Mouse (Mus musculus) gastrocnemius, postnatal 25 days (tissue): Measurements from ENCODE around the gene Gm40193. TPM values are rescaled to one million over a fixed set of nuclear protein-coding genes. Genes with fewer than 3 reads are reported as not detected.
"Not testable (repeated sequence)": the region's sequence is repeated elsewhere in the genome, so short reads cannot be mapped to it uniquely, and the experiment has no call there.

Experiments
- DNase-seq: peaks from one replicate; pipeline ENCODE4 v3.0.0; 2022
- total RNA-seq, 2 experiments: library from RNA; stranded (reverse); gene quantifications; 1 replicate in 1 of 2; 2 replicates in 1 of 2; pipeline ENCODE4 v1.2.3; 2021

Gm40193 gene
- total RNA-seq, 2 experiments from 2014 or later = not detected

- peak; percentile 92 for DNase-seq
Measured at GRCm38 (mm10) chr11:70539877-70540587, 7.3 kb upstream of the Gm40193 start, which contains the start of gene Pld2. Pld2 (plus strand) TSS chr11:70540064.

GRCm38 (mm10) chr11:70539423-70539822 lies 6.7 kb upstream of the Gm40193 start:
- DNase-seq = no peak

GRCm38 (mm10) chr11:70531065-70531464 lies 1.7 kb downstream of the Gm40193 start:
- DNase-seq = not testable (repeated sequence)

- no peak for DNase-seq
Measured at GRCm38 (mm10) chr11:70528610-70529009, 4.1 kb downstream of the Gm40193 start.

- no peak for DNase-seq
Measured at GRCm38 (mm10) chr11:70526211-70526610, 6.5 kb downstream of the Gm40193 start.

- DNase-seq = no peak
Measured at GRCm38 (mm10) chr11:70525726-70526125, 7.0 kb downstream of the Gm40193 start.

GRCm38 (mm10) chr11:70525184-70525678 lies 7.5 kb downstream of the Gm40193 start, which contains the start of gene Psmb6:
Psmb6 (plus strand) TSS chr11:70525367.
- peak; percentile 93 for DNase-seq

- DNase-seq = no peak
Measured at GRCm38 (mm10) chr11:70524782-70525181, 8.0 kb downstream of the Gm40193 start.

GRCm38 (mm10) chr11:70523306-70523989 lies 9.3 kb downstream of the Gm40193 start:
- not testable (repeated sequence) for DNase-seq

GRCm38 (mm10) chr11:70520178-70520769 lies 12.5 kb downstream of the Gm40193 start:
- DNase-seq = peak; percentile 32

GRCm38 (mm10) chr11:70518923-70519322 lies 13.8 kb downstream of the Gm40193 start, which contains the start of gene Gltpd2:
Gltpd2 (plus strand) TSS chr11:70519196.
- DNase-seq = no peak

GRCm38 (mm10) chr11:70518436-70518835 lies 14.3 kb downstream of the Gm40193 start:
- no peak for DNase-seq

- no peak for DNase-seq
Measured at GRCm38 (mm10) chr11:70516352-70516751, 16.4 kb downstream of the Gm40193 start.

- no peak for DNase-seq
Measured at GRCm38 (mm10) chr11:70514288-70514687, 18.5 kb downstream of the Gm40193 start, which contains the start of gene Vmo1. Vmo1 (minus strand) TSS chr11:70514616.

GRCm38 (mm10) chr11:70513520-70513919 lies 19.2 kb downstream of the Gm40193 start:
- peak; percentile 49 for DNase-seq

GRCm38 (mm10) chr11:70512709-70513342 lies 19.9 kb downstream of the Gm40193 start:
- no peak for DNase-seq

- no peak for DNase-seq
Measured at GRCm38 (mm10) chr11:70511825-70512224, 20.9 kb downstream of the Gm40193 start.

- DNase-seq = no peak
Measured at GRCm38 (mm10) chr11:70511242-70511641, 21.5 kb downstream of the Gm40193 start.

GRCm38 (mm10) chr11:70509753-70510564 lies 22.8 kb downstream of the Gm40193 start:
- no peak for DNase-seq

- no peak for DNase-seq
Measured at GRCm38 (mm10) chr11:70506962-70507515, 25.7 kb downstream of the Gm40193 start.

GRCm38 (mm10) chr11:70506385-70506784 lies 26.4 kb downstream of the Gm40193 start:
- DNase-seq = peak; percentile 45
